Mouse (Mus musculus) forebrain, embryonic 14.5 days (tissue): ENCODE results near the gene Proca1. TPM values are rescaled to one million over a fixed set of nuclear protein-coding genes. Genes with fewer than 3 reads are reported as not detected.

Experiments used
- ATAC-seq: fragments of 200-750 bp; cut with Nextera tagmentation; 2 replicates; pipeline ENCODE4 v1.8.0; 2017; ENCODE audit warnings: mild to moderate bottlenecking, moderate library complexity
- DNase-seq: peaks from one replicate; pipeline ENCODE4 v3.0.0-alpha.2; 2015; ENCODE audit warnings: low spot score
- H3K27ac ChIP-seq: fragments of 300-500 bp; sonication (generic); 2 replicates; pipeline ENCODE4 v1.5.1; 2014; ENCODE audit warnings: low read depth, mild to moderate bottlenecking, control low read depth, low read length, moderate library complexity
- H3K27me3 ChIP-seq: fragments of 300-500 bp; sonication (generic); replicated peaks from 2 replicates; pipeline ENCODE4 v1.6.1; 2014; ENCODE audit warnings: low read length, control low read depth, mixed read lengths; ENCODE audit not compliant: control insufficient read depth, insufficient read depth
- H3K36me3 ChIP-seq: fragments of 300-500 bp; sonication (generic); 2 replicates; pipeline ENCODE4 v1.6.1; 2014; ENCODE audit warnings: low read length, control low read depth; ENCODE audit not compliant: control insufficient read depth, insufficient read depth
- H3K4me1 ChIP-seq: fragments of 300-500 bp; sonication (generic); 2 replicates; pipeline ENCODE4 v1.6.1; 2014; ENCODE audit warnings: antibody characterized with exemption, low read length, control low read depth; ENCODE audit not compliant: control insufficient read depth, insufficient read depth
- H3K4me2 ChIP-seq: fragments of 300-500 bp; sonication (generic); 2 replicates; pipeline ENCODE4 v1.6.1; 2014; ENCODE audit warnings: mild to moderate bottlenecking, control low read depth, low read length
- H3K4me3 ChIP-seq: fragments of 300-500 bp; sonication (generic); 2 replicates; pipeline ENCODE4 v1.5.1; 2014; ENCODE audit warnings: low read depth, low read length, control low read depth
- H3K9ac ChIP-seq: fragments of 300-500 bp; sonication (generic); 2 replicates; pipeline ENCODE4 v1.6.1; 2014; ENCODE audit warnings: mild to moderate bottlenecking, low read length, control low read depth, moderate library complexity
- H3K9me3 ChIP-seq: fragments of 300-500 bp; sonication (generic); replicated peaks from 2 replicates; pipeline ENCODE4 v1.6.1; 2016; ENCODE audit warnings: low read length, control low read depth, mixed read lengths; ENCODE audit not compliant: control insufficient read depth
- WGBS: fragments of 180-500 bp; shearing (Covaris S2); extraction: QIAGEN DNeasy Blood & Tissue Kit; methylation state at CpG from one replicate; pipeline ENCODE4 v1.1.7; 2014; 5-methylcytosine and 5-hydroxymethylcytosine counted together
- polyA plus RNA-seq: library from polyadenylated mRNA; unstranded; fragments of >200 nt; fragmentation: Nextera tagmentation; extraction: Ambion mirVana; gene quantifications from 2 replicates; pipeline ENCODE4 v1.2.1, GENCODE M21; 2014

The Proca1 gene
- 0.55 and 0.73 TPM in 2 replicates for polyA plus RNA-seq

DNA sequence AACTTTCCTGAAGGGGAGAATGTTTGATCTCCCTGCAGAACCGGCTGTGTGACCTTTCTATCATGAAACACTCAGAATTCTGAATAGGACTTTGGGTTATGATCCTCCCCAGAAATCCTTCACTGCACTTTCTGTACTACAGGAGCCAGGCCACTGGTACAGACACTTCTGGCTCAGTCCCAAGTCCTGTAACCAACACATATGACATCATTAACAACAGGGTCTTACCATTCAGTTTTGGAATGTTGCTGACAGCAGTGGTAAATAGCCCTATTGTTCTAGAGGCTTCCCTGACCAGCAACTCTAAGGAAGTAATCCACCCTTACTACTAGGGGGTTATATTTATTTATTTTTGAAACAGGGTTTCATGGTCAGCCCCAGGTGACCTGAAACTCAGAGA lies at the start of gene Proca1:
Gene Proca1 (plus strand): TSS at position 280 of the 400 bp plus-strand sequence.
- H3K27me3 ChIP-seq, result no peaks in the 10 kb centered on the region
- DNase-seq (no peak), ATAC-seq (no peak)
- no peak within 1 kb of the TSS for H3K27ac ChIP-seq
- no peak within 1 kb of the TSS for H3K9ac ChIP-seq
- peaks cover 9% of the 10 kb centered on the region for H3K4me1 ChIP-seq
- no peaks in the 10 kb centered on the region for H3K9me3 ChIP-seq
- peaks cover 30% of the 10 kb centered on the region for H3K36me3 ChIP-seq
- no peak within 1 kb of the TSS for H3K4me3 ChIP-seq
- no peak within 1 kb of the TSS; the same call in 1 of the 2 replicates for H3K4me2 ChIP-seq
- WGBS, result 88% methylated on average over 1 of the region's 1 CpGs

DNA sequence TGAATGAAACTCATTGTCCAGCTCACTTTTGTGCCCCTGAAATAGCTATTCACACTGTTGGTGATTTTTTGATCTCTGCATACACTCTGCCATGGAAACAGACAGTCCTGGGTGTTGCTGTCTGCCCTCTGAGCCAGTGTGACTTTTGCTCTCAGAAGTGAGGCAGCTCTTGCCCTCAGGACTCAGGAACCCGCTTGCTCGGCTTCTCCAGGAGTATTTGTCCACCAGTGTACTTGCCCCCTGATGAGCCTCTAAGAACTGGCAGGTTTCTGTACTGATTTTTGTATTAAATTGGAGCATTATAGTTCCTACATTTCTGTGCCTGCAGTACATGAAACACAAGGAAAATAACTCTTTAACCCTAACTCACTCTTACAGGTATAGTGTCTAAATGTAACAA lies 49.7 kb upstream of the Proca1 start:
- H3K4me1 ChIP-seq, result no peaks in the 10 kb centered on the region
- H3K27ac ChIP-seq, result no peak overlapping the region
- H3K27me3 ChIP-seq, result no peaks in the 10 kb centered on the region
- H3K36me3 ChIP-seq, result peaks cover 52% of the 10 kb centered on the region
- no peak overlapping the region for H3K4me3 ChIP-seq
- ATAC-seq, result no peak
- no peak overlapping the region for H3K4me2 ChIP-seq
- H3K9ac ChIP-seq, result no peak overlapping the region
- DNase-seq, result no peak
- 86% methylated on average over 2 of the region's 2 CpGs for WGBS
- no peaks in the 10 kb centered on the region for H3K9me3 ChIP-seq

- Histone ChIP-seq H3K4me3 (no peak overlapping the region), H3K36me3 (peaks cover 76% of the 10 kb centered on the region), H3K4me2 (no peak overlapping the region), H3K9me3 (no peaks in the 10 kb centered on the region), H3K27ac (no peak overlapping the region), H3K4me1 (no peaks in the 10 kb centered on the region), H3K9ac (no peak overlapping the region), H3K27me3 (no peaks in the 10 kb centered on the region)
- 91% methylated on average over 5 of the region's 5 CpGs for WGBS
- DNase-seq, result no peak
- no peak for ATAC-seq
Measured at GRCm38 (mm10) chr11:78146168-78146567, 47.0 kb upstream of the Proca1 start.

DNA sequence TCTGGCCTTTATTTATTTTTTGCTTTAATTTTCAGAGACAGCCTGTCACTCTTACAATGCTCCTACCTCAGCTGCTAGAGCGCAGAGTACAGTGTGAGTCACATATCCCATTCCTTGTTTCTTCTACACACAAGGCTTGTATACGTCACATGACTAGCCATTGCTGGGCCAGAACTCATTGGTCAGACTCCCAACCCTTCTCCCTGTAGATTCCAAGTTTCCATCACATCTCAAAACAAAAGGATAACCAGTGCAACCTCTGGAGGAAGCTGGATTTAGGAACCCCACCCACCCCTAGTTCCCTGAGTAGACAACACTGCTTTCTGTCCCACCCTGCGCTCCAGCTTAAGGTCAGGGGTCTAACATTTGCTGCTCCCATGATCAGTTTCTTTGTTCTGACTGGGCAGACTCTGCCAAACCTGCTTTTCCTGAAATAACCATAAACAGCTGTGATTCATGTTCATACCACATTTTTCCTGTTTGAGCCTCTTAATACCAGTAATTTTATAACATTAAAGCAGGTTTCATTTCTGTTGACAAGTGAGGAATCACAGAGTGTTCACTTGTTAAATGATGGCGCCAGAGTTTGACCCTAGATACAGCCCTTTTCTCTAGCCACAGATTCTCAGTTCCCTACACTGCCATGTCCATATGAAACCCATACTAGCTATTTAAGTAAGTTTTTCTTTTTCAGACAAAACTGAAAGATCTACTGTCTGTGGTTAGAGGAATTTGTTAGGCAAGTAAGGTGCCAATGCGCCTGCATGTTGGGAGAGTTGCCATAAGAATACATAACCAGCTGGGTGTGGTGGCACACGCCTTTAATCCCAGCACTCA lies 46.3 kb upstream of the Proca1 start:
- Histone ChIP-seq H3K27ac (no peak overlapping the region), H3K4me1 (peaks cover under 1% of the 10 kb centered on the region), H3K9me3 (no peaks in the 10 kb centered on the region), H3K4me3 (no peak overlapping the region), H3K36me3 (peaks cover 79% of the 10 kb centered on the region), H3K4me2 (no peak overlapping the region), H3K9ac (no peak overlapping the region), H3K27me3 (no peaks in the 10 kb centered on the region)
- 93% methylated on average over 6 of the region's 6 CpGs for WGBS
- no peak for DNase-seq
- ATAC-seq, result no peak

DNA sequence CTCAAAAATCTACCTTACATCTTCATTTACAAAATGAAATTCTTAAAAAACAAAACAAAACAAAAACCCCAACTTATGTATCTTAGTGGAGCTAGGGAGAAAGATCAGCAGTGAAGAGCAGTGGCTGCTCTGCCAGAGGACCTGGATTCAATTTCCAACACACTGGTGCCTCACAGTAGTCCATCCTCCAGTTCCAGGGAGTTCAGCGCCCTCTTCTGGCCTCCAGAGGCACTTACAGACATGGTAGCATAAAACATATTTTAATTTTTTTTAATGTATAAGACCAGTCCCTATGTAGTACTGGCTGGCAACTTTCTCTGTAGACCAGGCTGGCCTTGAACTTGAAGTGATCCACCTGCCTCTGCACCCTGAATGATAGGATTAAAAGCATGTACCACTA lies 42.0 kb upstream of the Proca1 start:
- H3K4me2 ChIP-seq, result no peak overlapping the region
- no peak overlapping the region for H3K9ac ChIP-seq
- WGBS, result 24% methylated on average over 1 of the region's 1 CpGs
- no peak overlapping the region for H3K27ac ChIP-seq
- H3K4me1 ChIP-seq, result peaks cover 17% of the 10 kb centered on the region
- H3K27me3 ChIP-seq, result no peaks in the 10 kb centered on the region
- DNase-seq, result peak; percentile 37
- no peak for ATAC-seq
- H3K9me3 ChIP-seq, result no peaks in the 10 kb centered on the region
- peaks cover 81% of the 10 kb centered on the region for H3K36me3 ChIP-seq
- H3K4me3 ChIP-seq, result no peak overlapping the region

- WGBS, result 36% methylated on average over 9 of the region's 9 CpGs
- H3K27me3 ChIP-seq, result no peaks in the 10 kb centered on the region
- peaks cover 17% of the 10 kb centered on the region for H3K4me1 ChIP-seq
- peaks cover 82% of the 10 kb centered on the region for H3K36me3 ChIP-seq
- 0 out of 2 replicates have a peak overlapping the region, but pooled peaks have one; percentile 32 for H3K9ac ChIP-seq
- H3K9me3 ChIP-seq, result no peaks in the 10 kb centered on the region
- DNase-seq, result peak; percentile 92
- 0 out of 2 replicates have a peak overlapping the region, but pooled peaks have one; percentile 8 for H3K4me2 ChIP-seq
- H3K4me3 ChIP-seq, result no peak overlapping the region
- peak; percentile 88 for ATAC-seq
- peak overlapping the region; percentile 76 for H3K27ac ChIP-seq
Measured at GRCm38 (mm10) chr11:78152299-78153231, 40.6 kb upstream of the Proca1 start.

GRCm38 (mm10) chr11:78153778-78154177 lies 39.4 kb upstream of the Proca1 start:
- Histone ChIP-seq H3K27ac (peak overlapping the region; percentile 76), H3K36me3 (peaks cover 84% of the 10 kb centered on the region), H3K27me3 (no peaks in the 10 kb centered on the region), H3K4me2 (no peak overlapping the region), H3K9me3 (no peaks in the 10 kb centered on the region), H3K4me3 (no peak overlapping the region), H3K9ac (peak overlapping the region; percentile 17; the same call in 1 of the 2 replicates), H3K4me1 (peaks cover 17% of the 10 kb centered on the region)
- no peak for ATAC-seq
- 83% methylated on average over 13 of the region's 13 CpGs for WGBS
- no peak for DNase-seq

- H3K4me1 ChIP-seq, result peaks cover 17% of the 10 kb centered on the region
- no peak for ATAC-seq
- H3K4me3 ChIP-seq, result no peak overlapping the region
- H3K27me3 ChIP-seq, result no peaks in the 10 kb centered on the region
- peaks cover 86% of the 10 kb centered on the region for H3K36me3 ChIP-seq
- 77% methylated on average over 5 of the region's 5 CpGs for WGBS
- no peak overlapping the region for H3K9ac ChIP-seq
- no peaks in the 10 kb centered on the region for H3K9me3 ChIP-seq
- H3K4me2 ChIP-seq, result no peak overlapping the region
- no peak overlapping the region for H3K27ac ChIP-seq
- DNase-seq, result no peak
Measured at GRCm38 (mm10) chr11:78155674-78156073, 37.5 kb upstream of the Proca1 start.
